ENCODE assay signal across 8 mouse cellular contexts in the genomic region with DNA sequence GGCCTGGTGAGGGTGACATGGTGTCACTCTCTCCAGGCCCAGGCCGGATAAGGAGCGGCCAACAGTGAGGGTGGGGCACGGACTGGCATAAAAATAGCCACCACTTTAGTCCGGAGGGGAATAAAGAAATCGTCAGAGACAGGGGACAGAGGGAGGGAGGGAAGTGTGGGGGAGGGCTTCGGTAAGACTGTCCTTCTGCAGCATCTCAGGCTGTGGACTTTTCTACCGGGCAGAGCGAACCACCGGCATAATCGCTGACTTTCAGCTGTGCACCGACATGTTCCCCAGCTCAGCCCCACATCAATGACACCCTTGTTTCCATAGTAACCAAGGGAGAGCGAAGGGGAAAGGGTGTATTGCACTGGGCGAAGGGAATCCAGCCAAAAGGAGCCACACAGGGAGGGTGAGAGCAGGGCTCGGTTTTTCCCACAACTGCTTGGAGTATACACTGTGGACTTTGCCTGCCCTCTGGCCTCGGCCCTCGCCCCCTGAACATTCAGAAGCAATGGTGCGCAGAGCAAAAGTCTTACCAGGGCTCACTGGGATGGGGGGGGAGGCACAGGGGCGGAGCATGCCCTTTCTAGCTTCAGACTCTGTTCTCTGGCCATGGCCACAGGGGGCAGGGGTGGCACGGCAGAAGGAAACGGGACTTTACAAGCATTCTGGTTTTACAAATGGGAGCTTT. TPM values are rescaled to one million over a fixed set of nuclear protein-coding genes. Genes with fewer than 3 reads are reported as not detected.
DNase-seq lines count a peak whose midpoint lies in the region; ATAC-seq and TF ChIP-seq lines count a peak whose summit lies in the region.

No protein-coding gene starts in this region.

- WGBS in bone marrow, adult 2 months = 1% methylated on average over 20 of the region's 20 CpGs
- 4% methylated on average over 20 of the region's 20 CpGs for WGBS in embryonic facial prominence, embryonic 15.5 days

- ATAC-seq in embryonic facial prominence, embryonic 15.5 days (ENCODE audit: insufficient number of reproducible peaks, low FRiP score, low TSS enrichment, low read depth) = peak; percentile 56
- peak; percentile 58 for ATAC-seq in megakaryocyte, adult 5-6 weeks (ENCODE audit: poor library complexity, severe bottlenecking)

- TF ChIP-seq EP300 in ES-Bruce4 (IDR thresholded peaks at IDR 0.05; ENCODE audit: insufficient read depth, low read depth, low read length) = 0 out of 2 replicates have a peak, but pooled peaks have one; percentile 19

- H3K36me3 ChIP-seq in ES-Bruce4 (ENCODE audit: control insufficient read depth, insufficient read depth, low read length, poor library complexity, severe bottlenecking) = no peaks in the 10 kb centered on the region
- H3K36me3 ChIP-seq in embryonic facial prominence, embryonic 15.5 days = no peaks in the 10 kb centered on the region

- H3K27me3 ChIP-seq in ES-Bruce4 (ENCODE audit: control insufficient read depth, insufficient read depth, low read length, poor library complexity, severe bottlenecking) = no peaks in the 10 kb centered on the region
- H3K27me3 ChIP-seq in embryonic facial prominence, embryonic 15.5 days = no peaks in the 10 kb centered on the region

- no peak for TF ChIP-seq POLR2A in ES-Bruce4 (IDR thresholded peaks at IDR 0.05; ENCODE audit: insufficient read depth, low read length)
- 0 out of 2 replicates have a peak, but pooled peaks have one; percentile 35 for TF ChIP-seq POLR2A in bone marrow, adult 2 months (IDR thresholded peaks at IDR 0.05; ENCODE audit: borderline replicate concordance, control insufficient read depth, low read depth, low read length)

- peak overlapping the region; percentile 50 for H3K4me2 ChIP-seq in embryonic facial prominence, embryonic 15.5 days (replicated peaks)

- no peaks in the 10 kb centered on the region for H3K9me3 ChIP-seq in ES-Bruce4 (replicated peaks; ENCODE audit: control insufficient read depth, insufficient read depth, low read length, poor library complexity, severe bottlenecking)
- no peaks in the 10 kb centered on the region for H3K9me3 ChIP-seq in embryonic facial prominence, embryonic 15.5 days (replicated peaks)

- TF ChIP-seq CTCF in ES-Bruce4 (IDR thresholded peaks at IDR 0.05; ENCODE audit: low read depth, low read length) = no peak
- TF ChIP-seq CTCF in bone marrow, adult 2 months (IDR thresholded peaks at IDR 0.05; ENCODE audit: control insufficient read depth, insufficient read depth, low read length) = peak; percentile 26; the same call in 1 of the 2 replicates

- peak overlapping the region; percentile 62 for H3K27ac ChIP-seq in ES-Bruce4 (ENCODE audit: insufficient read depth, low read length)
- peak overlapping the region; percentile 31 for H3K27ac ChIP-seq in bone marrow, adult 2 months (ENCODE audit: control insufficient read depth, insufficient read depth, low read depth, low read length, poor library complexity)
- H3K27ac ChIP-seq in embryonic facial prominence, embryonic 15.5 days (replicated peaks) = peak overlapping the region; percentile 83

- peak; percentile 66 to 72 for DNase-seq in heart, postnatal 14 days
- DNase-seq in kidney, postnatal 25 days = peak; percentile 90 to 97
- peak; percentile 57 for DNase-seq in right cerebral cortex, postnatal 4 days
- no peak for DNase-seq in layer of hippocampus, postnatal 25 days (ENCODE audit: extremely low spot score in 1 of 2, low spot score in 1 of 2)

- intact Hi-C loops in heart, postnatal 14 days (cut with DNase I) = loop anchor here (2.0 kb wide), 1 partner anchor 34 kb away; no protein-coding TSS in a partner anchor

- H3K4me1 ChIP-seq in ES-Bruce4 (ENCODE audit: control insufficient read depth, insufficient read depth, low read length) = peaks cover 18% of the 10 kb centered on the region
- H3K4me1 ChIP-seq in bone marrow, adult 2 months (ENCODE audit: control insufficient read depth, insufficient read depth, low read length) = peaks cover 9% of the 10 kb centered on the region
- peaks cover 94% of the 10 kb centered on the region for H3K4me1 ChIP-seq in embryonic facial prominence, embryonic 15.5 days

- peak overlapping the region; percentile 4; the same call in 1 of the 2 replicates for H3K4me3 ChIP-seq in ES-Bruce4 (ENCODE audit: low read depth, low read length)
- peak overlapping the region; percentile 24 for H3K4me3 ChIP-seq in bone marrow, adult 2 months (replicated peaks; ENCODE audit: control insufficient read depth, low read depth, low read length)
- peak overlapping the region; percentile 21 for H3K4me3 ChIP-seq in embryonic facial prominence, embryonic 15.5 days (replicated peaks)

- H3K9ac ChIP-seq in ES-Bruce4 (ENCODE audit: low read depth, poor library complexity, severe bottlenecking) = peak overlapping the region; percentile 31; the same call in 1 of the 2 replicates
- H3K9ac ChIP-seq in embryonic facial prominence, embryonic 15.5 days = no peak overlapping the region

RNA-seq across cellular contexts. Expression of gene Trim8, which starts 27.2 kb away (rescaled TPM):
- polyA plus RNA-seq in ES-Bruce4 (2011; ENCODE audit: insufficient read depth, insufficient read length, low read depth, missing spikeins) = 14.2 and 16.3 TPM in 2 replicates
- polyA plus RNA-seq in bone marrow, adult 2 months (2011; ENCODE audit: insufficient read depth, insufficient read length, low replicate concordance, missing spikeins) = 13.9 and 25.9 TPM in 2 replicates
- polyA plus RNA-seq in embryonic facial prominence, embryonic 15.5 days (2015; fragmentation: Nextera tagmentation; extraction: Ambion mirVana) = 20.7 and 21.7 TPM in 2 replicates
- 10 to 100 TPM; 47.6 to 50.0 TPM for total RNA-seq in heart, postnatal 14 days (2021)
- 14.1 and 18.2 TPM in 2 replicates for total RNA-seq in megakaryocyte, adult 5-6 weeks (2015)
- total RNA-seq in megakaryocyte, adult 5-6 weeks (2017) = 18.0 and 20.1 TPM in 2 replicates
- total RNA-seq in layer of hippocampus, postnatal 25 days (2021) = 100 to 1,000 TPM; 105 to 109 TPM

RNA-seq across cellular contexts. Expression of gene Arl3, which starts 44.3 kb away (rescaled TPM):
- 91.4 and 95.8 TPM in 2 replicates for polyA plus RNA-seq in ES-Bruce4 (2011; ENCODE audit: insufficient read depth, insufficient read length, low read depth, missing spikeins)
- polyA plus RNA-seq in bone marrow, adult 2 months (2011; ENCODE audit: insufficient read depth, insufficient read length, low replicate concordance, missing spikeins) = 14.0 and 18.3 TPM in 2 replicates
- polyA plus RNA-seq in embryonic facial prominence, embryonic 15.5 days (2015; fragmentation: Nextera tagmentation; extraction: Ambion mirVana) = 149 TPM in 2 replicates
- total RNA-seq in heart, postnatal 14 days (2021) = 10 to 100 TPM; 29.7 to 30.0 TPM
- total RNA-seq in megakaryocyte, adult 5-6 weeks (2015) = 13.5 and 15.7 TPM in 2 replicates
- 13.2 and 21.6 TPM in 2 replicates for total RNA-seq in megakaryocyte, adult 5-6 weeks (2017)
- 100 to 1,000 TPM; 123 to 127 TPM for total RNA-seq in layer of hippocampus, postnatal 25 days (2021)

RNA-seq across cellular contexts. Expression of gene Sfxn2, which starts 44.5 kb away (rescaled TPM):
- polyA plus RNA-seq in ES-Bruce4 (2011; ENCODE audit: insufficient read depth, insufficient read length, low read depth, missing spikeins) = 6.0 and 7.3 TPM in 2 replicates
- 4.3 and 9.4 TPM in 2 replicates for polyA plus RNA-seq in bone marrow, adult 2 months (2011; ENCODE audit: insufficient read depth, insufficient read length, low replicate concordance, missing spikeins)
- 21.8 and 21.9 TPM in 2 replicates for polyA plus RNA-seq in embryonic facial prominence, embryonic 15.5 days (2015; fragmentation: Nextera tagmentation; extraction: Ambion mirVana)
- total RNA-seq in heart, postnatal 14 days (2021) = 1 to 10 TPM; 4.1 to 5.3 TPM
- total RNA-seq in megakaryocyte, adult 5-6 weeks (2015) = 5.2 and 6.6 TPM in 2 replicates
- 7.7 and 9.6 TPM in 2 replicates for total RNA-seq in megakaryocyte, adult 5-6 weeks (2017)
- 1 to 10 TPM; 4.4 to 6.3 TPM for total RNA-seq in layer of hippocampus, postnatal 25 days (2021)

Comparison
In these comparisons a context has a peak if more than half of its experiments do, and no peak if none do; other contexts are left out.
1. H3K27ac ChIP-seq: peak in every context shown above with its lines; median percentile 83 in embryonic facial prominence, embryonic 15.5 days; 62 in ES-Bruce4; 31 in bone marrow, adult 2 months.
2. DNase-seq: peak in heart, postnatal 14 days (2 of 2), kidney, postnatal 25 days (2 of 2) and right cerebral cortex, postnatal 4 days (single experiment); none in layer of hippocampus, postnatal 25 days (0 of 2).
3. RNA of gene Arl3, which starts 44.3 kb away (total RNA-seq): 123 to 127 TPM in layer of hippocampus, postnatal 25 days; 29.7 to 30.0 TPM in heart, postnatal 14 days and 13.2 to 21.6 TPM in megakaryocyte, adult 5-6 weeks; every median in the first group is over 4 times any median in the second.
4. Peak in every context shown above with its lines, with median percentiles within 50 percentile points of each other: H3K4me3 ChIP-seq.